Mouse (Mus musculus) G1E (cell line): ENCODE measurements around the gene Prdm2.

Experiments
- CTCF ChIP-seq: IDR thresholded peaks from 2 replicates; pipeline ENCODE4 v1.5.1; 2012; ENCODE audit warnings: low read depth, low read length, inconsistent platforms, mixed read lengths
- GATA1 ChIP-seq: IDR thresholded peaks from 2 replicates; pipeline ENCODE4 v1.6.1; 2012; ENCODE audit warnings: borderline replicate concordance, low read length, inconsistent platforms, mixed read lengths
- POLR2AphosphoS5 ChIP-seq: IDR thresholded peaks from 2 replicates; pipeline ENCODE4 v1.6.1; 2012; ENCODE audit warnings: low read depth, low read length, inconsistent platforms; ENCODE audit not compliant: insufficient replicate concordance
- TAL1 ChIP-seq: conservative IDR thresholded peaks from 2 replicates; pipeline ENCODE4 v1.6.1; 2012; ENCODE audit warnings: low read depth, low read length, inconsistent platforms, mixed read lengths

DNA sequence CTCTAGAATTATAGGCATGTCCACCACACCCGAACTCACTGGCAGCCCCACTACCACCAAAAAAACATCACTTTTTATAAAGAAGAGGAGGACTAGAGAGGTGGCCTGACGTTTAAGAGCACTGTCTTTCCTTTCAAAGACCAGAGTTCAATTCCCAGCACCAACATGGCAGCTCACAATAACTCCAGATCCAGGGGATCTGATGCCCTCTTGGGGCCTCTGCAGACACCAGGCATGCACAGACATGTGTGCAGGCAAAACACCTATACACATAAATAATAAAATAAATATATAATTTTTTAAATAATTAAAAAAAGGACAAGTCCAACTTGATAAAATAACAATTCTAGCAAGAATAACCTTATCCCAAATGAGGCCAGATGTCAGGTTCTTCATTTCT is 6.1 kb upstream of the Prdm2 start:
- TF ChIP-seq CTCF (no peak), GATA1 (no peak), POLR2AphosphoS5 (no peak), TAL1 (no peak)
